ENCODE assay signal across 8 mouse cellular contexts in the genomic region with DNA sequence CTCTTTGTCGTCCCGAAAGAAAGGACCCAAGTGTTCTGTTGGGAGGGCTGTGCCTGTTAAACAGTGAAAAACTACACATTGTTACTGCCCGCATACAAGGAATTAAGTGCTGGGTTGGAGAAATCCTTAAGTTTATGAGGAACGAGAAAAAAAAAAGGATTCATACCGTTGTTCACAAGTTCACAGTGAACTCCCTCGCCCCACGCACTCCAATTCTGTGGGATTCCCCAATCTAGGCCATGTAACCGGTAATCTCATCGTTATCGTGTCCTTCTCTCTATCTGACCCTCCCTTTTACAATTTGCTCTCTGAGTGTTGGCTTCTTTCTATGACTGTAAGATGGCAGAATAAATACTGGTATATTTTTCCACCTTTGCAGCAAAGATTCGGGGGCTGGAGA. TPM values are rescaled to one million over a fixed set of nuclear protein-coding genes. Genes with fewer than 3 reads are reported as not detected.
DNase-seq lines count a peak whose midpoint lies in the region; ATAC-seq and TF ChIP-seq lines count a peak whose summit lies in the region.

No protein-coding gene starts in this region.

- no peak overlapping the region for H3K9ac ChIP-seq in heart, embryonic 16.5 days (ENCODE audit: low read length)
- H3K9ac ChIP-seq in ES-E14 (ENCODE audit: insufficient read depth, low read depth, low read length, poor library complexity, severe bottlenecking), result no peak overlapping the region
- H3K9ac ChIP-seq in forebrain, embryonic 15.5 days (replicated peaks), result no peak overlapping the region
- no peak overlapping the region for H3K9ac ChIP-seq in liver, postnatal 0 days (replicated peaks)

- peak overlapping the region; percentile 99 for H3K4me2 ChIP-seq in heart, embryonic 16.5 days (ENCODE audit: low read depth, low read length)
- H3K4me2 ChIP-seq in forebrain, embryonic 15.5 days (replicated peaks), result peak overlapping the region; percentile 81
- peak overlapping the region; percentile 95 for H3K4me2 ChIP-seq in liver, postnatal 0 days (ENCODE audit: low read depth, low read length)

- TF ChIP-seq CTCF in liver, postnatal 0 days (IDR thresholded peaks at IDR 0.05; ENCODE audit: low read depth), result no peak

- H3K4me1 ChIP-seq in heart, embryonic 16.5 days (ENCODE audit: control insufficient read depth, insufficient read depth, low read length), result peaks cover 6% of the 10 kb centered on the region; the same call in 1 of the 2 replicates
- H3K4me1 ChIP-seq in ES-E14 (ENCODE audit: control insufficient read depth in 2 of 2, insufficient read depth in 2 of 2, low read length in 2 of 2, poor library complexity in 1 of 2), result no peaks in the 10 kb centered on the region
- H3K4me1 ChIP-seq in forebrain, embryonic 15.5 days, result peaks cover 10% of the 10 kb centered on the region
- peaks cover 6% of the 10 kb centered on the region for H3K4me1 ChIP-seq in liver, postnatal 0 days (ENCODE audit: insufficient read depth)

- WGBS in heart, embryonic 16.5 days, result 5% methylated on average over 11 of the region's 11 CpGs
- WGBS in forebrain, embryonic 15.5 days, result 3% methylated on average over 11 of the region's 11 CpGs
- 6% methylated on average over 11 of the region's 11 CpGs for WGBS in liver, postnatal 0 days (ENCODE audit: insufficient replicate concordance)

- H3K9me3 ChIP-seq in heart, embryonic 16.5 days (replicated peaks; ENCODE audit: control insufficient read depth, low read length), result no peaks in the 10 kb centered on the region
- H3K9me3 ChIP-seq in ES-E14 (ENCODE audit: control insufficient read depth, insufficient read depth, low read depth, low read length), result no peaks in the 10 kb centered on the region
- no peaks in the 10 kb centered on the region for H3K9me3 ChIP-seq in forebrain, embryonic 15.5 days
- no peaks in the 10 kb centered on the region for H3K9me3 ChIP-seq in liver, postnatal 0 days (ENCODE audit: low read length)

- no peak overlapping the region for H3K27ac ChIP-seq in heart, embryonic 16.5 days (ENCODE audit: low read length)
- H3K27ac ChIP-seq in ES-E14 (ENCODE audit: insufficient read depth, low read depth, low read length, poor library complexity, severe bottlenecking), result no peak overlapping the region
- H3K27ac ChIP-seq in forebrain, embryonic 15.5 days (replicated peaks), result no peak overlapping the region
- no peak overlapping the region for H3K27ac ChIP-seq in liver, postnatal 0 days (ENCODE audit: low read depth)

- in situ Hi-C loops in ES-E14 (cut with MboI; ENCODE audit: low sequenced_read_pairs in 2 of 2, unreplicated experiment in 2 of 2), result no loop called here

- no peaks in the 10 kb centered on the region for H3K36me3 ChIP-seq in heart, embryonic 16.5 days (ENCODE audit: control insufficient read depth, insufficient read depth)
- H3K36me3 ChIP-seq in ES-E14 (ENCODE audit: control insufficient read depth, insufficient read depth, low read length, poor library complexity, severe bottlenecking), result no peaks in the 10 kb centered on the region
- no peaks in the 10 kb centered on the region for H3K36me3 ChIP-seq in forebrain, embryonic 15.5 days
- no peaks in the 10 kb centered on the region for H3K36me3 ChIP-seq in liver, postnatal 0 days (replicated peaks; ENCODE audit: insufficient read depth, low read length)

- no peak for TF ChIP-seq EP300 in liver, postnatal 0 days (IDR thresholded peaks at IDR 0.05; ENCODE audit: low read depth)

- H3K27me3 ChIP-seq in heart, embryonic 16.5 days (ENCODE audit: control insufficient read depth, insufficient read depth, low read length), result peaks cover 50% of the 10 kb centered on the region
- peaks cover 82% of the 10 kb centered on the region for H3K27me3 ChIP-seq in forebrain, embryonic 15.5 days
- peaks cover 52% of the 10 kb centered on the region for H3K27me3 ChIP-seq in liver, postnatal 0 days (ENCODE audit: insufficient read depth, low read length)

- no peak for ATAC-seq in heart, embryonic 16.5 days (replicated peaks; ENCODE audit: extremely low read depth, insufficient read depth, low FRiP score)
- ATAC-seq in forebrain, embryonic 15.5 days (replicated peaks), result no peak
- no peak for ATAC-seq in liver, postnatal 0 days
- no peak for ATAC-seq in erythroid progenitor cell, adult 5-6 weeks (replicated peaks; ENCODE audit: low FRiP score, poor library complexity, severe bottlenecking)

- intact Hi-C loops in heart, postnatal 25 days (cut with DNase I), result loop anchor here (1.0 kb wide), 1 partner anchor 15 kb away; no protein-coding TSS in a partner anchor
- intact Hi-C loops in left cerebral cortex, postnatal 10 days (cut with DNase I), result no loop called here

- DNase-seq in heart, postnatal 25 days (ENCODE audit: low spot score), result no peak
- no peak for DNase-seq in ES-E14 (ENCODE audit: low read depth, low spot score)
- DNase-seq in liver, postnatal 0 days, result no peak
- no peak for DNase-seq in left cerebral cortex, postnatal 10 days (ENCODE audit: extremely low spot score in 1 of 2, low spot score in 2 of 2)
- no peak for DNase-seq in cerebellum, postnatal 14 days

- H3K4me3 ChIP-seq in heart, embryonic 16.5 days (ENCODE audit: low read length), result peak overlapping the region; percentile 70
- H3K4me3 ChIP-seq in ES-E14 (ENCODE audit: insufficient read depth in 1 of 2, low read depth in 1 of 2, low read length in 2 of 2, poor library complexity in 1 of 2, severe bottlenecking in 1 of 2), result peak overlapping the region; percentile 79 to 87
- peak overlapping the region; percentile 47 for H3K4me3 ChIP-seq in forebrain, embryonic 15.5 days
- peak overlapping the region; percentile 59 for H3K4me3 ChIP-seq in liver, postnatal 0 days (ENCODE audit: low read depth, low read length)

TF ChIP-seq in ES-E14, 5 proteins besides CTCF, POLR2A, EP300 and RAD21:
- no peak for TF ChIP-seq HCFC1 (IDR thresholded peaks at IDR 0.05; ENCODE audit: borderline replicate concordance, insufficient read depth, low read length)
- TF ChIP-seq MAFK (IDR thresholded peaks at IDR 0.05; ENCODE audit: insufficient read depth, low read depth, low read length), result no peak
- no peak for TF ChIP-seq ZNF384 (IDR thresholded peaks at IDR 0.05; ENCODE audit: low read depth, low read length)
- TF ChIP-seq CHD2 (IDR thresholded peaks at IDR 0.05; ENCODE audit: low read depth, low read length), result no peak

RNA-seq across cellular contexts. Expression of a gene that starts 0.8 kb away (rescaled TPM):
- 1.6 and 1.7 TPM in 2 replicates for polyA plus RNA-seq in heart, embryonic 16.5 days (2015; fragmentation: Nextera tagmentation; extraction: Ambion mirVana)
- total RNA-seq in heart, postnatal 25 days (2021), result under 1 TPM; 0.65 to 0.87 TPM
- total RNA-seq in ES-E14 (2012; rRNA removed), result 13.4 and 34.3 TPM in 2 replicates
- polyA plus RNA-seq in forebrain, embryonic 15.5 days (2015; fragmentation: Nextera tagmentation; extraction: Ambion mirVana), result 0.76 and 0.83 TPM in 2 replicates
- not detected in 2 replicates for polyA plus RNA-seq in liver, postnatal 0 days (2015; fragmentation: Nextera tagmentation; extraction: Ambion mirVana)
- total RNA-seq in erythroid progenitor cell, adult 5-6 weeks (2015; ENCODE audit: low replicate concordance), result not detected in 2 replicates
- not detected in 2 replicates for total RNA-seq in erythroid progenitor cell, adult 5-6 weeks (2017; ENCODE audit: low replicate concordance)
- 1 to 10 TPM; 2.6 to 2.9 TPM for total RNA-seq in left cerebral cortex, postnatal 10 days (2021)

RNA-seq across cellular contexts. Expression of a gene that starts 15.5 kb away (rescaled TPM):
- not detected in 2 replicates for polyA plus RNA-seq in heart, embryonic 16.5 days (2015; fragmentation: Nextera tagmentation; extraction: Ambion mirVana)
- not detected for total RNA-seq in heart, postnatal 25 days (2021)
- total RNA-seq in ES-E14 (2012; rRNA removed), result 26.9 and 53.4 TPM in 2 replicates
- not detected in 2 replicates for polyA plus RNA-seq in forebrain, embryonic 15.5 days (2015; fragmentation: Nextera tagmentation; extraction: Ambion mirVana)
- polyA plus RNA-seq in liver, postnatal 0 days (2015; fragmentation: Nextera tagmentation; extraction: Ambion mirVana), result not detected in 2 replicates
- total RNA-seq in erythroid progenitor cell, adult 5-6 weeks (2015; ENCODE audit: low replicate concordance), result not detected in 2 replicates
- total RNA-seq in erythroid progenitor cell, adult 5-6 weeks (2017; ENCODE audit: low replicate concordance), result not detected in 2 replicates
- total RNA-seq in left cerebral cortex, postnatal 10 days (2021), result under 1 TPM; 0.39 to 0.55 TPM

Comparison
In these comparisons a context has a peak if more than half of its experiments do, and no peak if none do; other contexts are left out.
1. RNA of a gene that starts 15.5 kb away (total RNA-seq): 26.9 to 53.4 TPM in ES-E14; 0.39 to 0.55 TPM in left cerebral cortex, postnatal 10 days, not detected in heart, postnatal 25 days and not detected in erythroid progenitor cell, adult 5-6 weeks; every median in the first group is over 10 times any median in the second.
2. Peak in every context shown above with its lines, with median percentiles within 50 percentile points of each other: H3K4me2 ChIP-seq and H3K4me3 ChIP-seq.